Mouse (Mus musculus): ENCODE results near the gene Aqp2. TPM values are rescaled to one million over a fixed set of nuclear protein-coding genes. Genes with fewer than 3 reads are reported as not detected.

Gene Aqp2
- polyA plus RNA-seq, 1 experiment from 2014 or later: not detected

DNA sequence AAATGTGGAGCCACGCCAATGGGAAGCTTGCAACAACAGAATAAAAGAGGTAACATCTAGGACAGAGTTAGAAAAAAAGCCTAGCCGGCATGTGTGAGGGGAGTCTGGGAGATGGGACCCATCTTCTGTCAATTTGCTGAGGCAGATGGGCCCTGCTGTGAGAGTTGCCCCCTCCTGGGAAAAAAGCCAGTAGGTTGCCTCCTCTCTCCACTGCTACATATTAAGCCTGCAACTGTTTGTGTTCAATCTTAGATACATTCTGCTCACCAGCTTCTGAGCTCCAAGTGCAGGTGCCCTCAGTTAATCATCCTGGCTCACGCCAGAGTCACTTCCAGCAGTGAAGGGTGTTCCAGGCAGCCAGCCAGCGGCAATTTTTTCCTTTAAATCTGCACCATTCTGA, 41.0 kb downstream of the Aqp2 start:
- H3K36me3 ChIP-seq (ENCODE audit: control insufficient read depth, insufficient read depth, low read length): peaks cover 47% of the 10 kb centered on the region
- WGBS: 69% methylated on average over 4 of the region's 4 CpGs
- H3K4me3 ChIP-seq (ENCODE audit: low read depth, low read length): no peak overlapping the region
- H3K9me3 ChIP-seq (replicated peaks; ENCODE audit: control insufficient read depth, low read length): no peaks in the 10 kb centered on the region
- no peak overlapping the region for H3K9ac ChIP-seq (ENCODE audit: low read length)
- ATAC-seq (no peak; the same call in 1 of the 2 replicates), DNase-seq (ENCODE audit: low spot score) (peak; percentile 63)
- 0 out of 2 replicates have a peak overlapping the region, but pooled peaks have one; percentile 18 for H3K27ac ChIP-seq (ENCODE audit: low read depth, low read length)
- H3K4me1 ChIP-seq (ENCODE audit: control insufficient read depth, insufficient read depth, low read length): peaks cover 7% of the 10 kb centered on the region
- no peaks in the 10 kb centered on the region for H3K27me3 ChIP-seq (replicated peaks; ENCODE audit: control insufficient read depth, insufficient read depth, low read length)
- H3K4me2 ChIP-seq (ENCODE audit: low read length): no peak overlapping the region

DNA sequence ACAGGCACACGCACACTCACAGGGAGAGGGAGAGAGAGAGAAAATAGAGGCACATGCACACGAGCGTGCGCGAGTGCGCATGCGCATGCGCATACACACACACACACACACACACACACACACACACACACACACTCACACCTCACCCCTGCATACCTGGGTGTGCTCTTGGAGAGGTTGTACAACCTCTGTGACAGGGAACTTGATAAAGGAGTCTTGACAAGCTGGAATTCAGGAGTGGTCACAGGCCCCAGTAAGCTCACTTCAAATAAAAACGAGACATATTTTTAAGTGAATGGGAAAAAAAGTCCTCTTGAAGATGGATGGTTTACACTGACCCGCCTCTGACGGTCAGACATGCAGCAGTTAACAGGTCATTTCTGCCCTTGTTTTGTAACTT, 43.2 kb downstream of the Aqp2 start:
- Histone ChIP-seq H3K4me1 (ENCODE audit: control insufficient read depth, insufficient read depth, low read length) (no peaks in the 10 kb centered on the region), H3K27ac (ENCODE audit: low read depth, low read length) (no peak overlapping the region), H3K4me3 (ENCODE audit: low read depth, low read length) (no peak overlapping the region), H3K4me2 (ENCODE audit: low read length) (no peak overlapping the region), H3K27me3 (replicated peaks; ENCODE audit: control insufficient read depth, insufficient read depth, low read length) (no peaks in the 10 kb centered on the region), H3K9me3 (replicated peaks; ENCODE audit: control insufficient read depth, low read length) (no peaks in the 10 kb centered on the region), H3K36me3 (ENCODE audit: control insufficient read depth, insufficient read depth, low read length) (peaks cover 68% of the 10 kb centered on the region), H3K9ac (ENCODE audit: low read length) (no peak overlapping the region)
- ATAC-seq: no peak
- DNase-seq (ENCODE audit: low spot score): no peak
- 95% methylated on average over 11 of the region's 11 CpGs for WGBS

GRCm38 (mm10) chr15:99631618-99632017, 52.8 kb downstream of the Aqp2 start:
- H3K27me3 ChIP-seq (replicated peaks; ENCODE audit: control insufficient read depth, insufficient read depth, low read length): no peaks in the 10 kb centered on the region

More at GRCm38 (mm10) chr15:99631618-99632017, 52.8 kb downstream of the Aqp2 start:
- Histone ChIP-seq H3K27ac (ENCODE audit: low read depth, low read length) (no peak overlapping the region), H3K36me3 (ENCODE audit: control insufficient read depth, insufficient read depth, low read length) (peaks cover 87% of the 10 kb centered on the region), H3K4me3 (ENCODE audit: low read depth, low read length) (no peak overlapping the region), H3K4me1 (ENCODE audit: control insufficient read depth, insufficient read depth, low read length) (no peaks in the 10 kb centered on the region), H3K9me3 (replicated peaks; ENCODE audit: control insufficient read depth, low read length) (no peaks in the 10 kb centered on the region), H3K9ac (ENCODE audit: low read length) (no peak overlapping the region), H3K4me2 (ENCODE audit: low read length) (no peak overlapping the region)
- DNase-seq (ENCODE audit: low spot score): no peak
- no peak for ATAC-seq

Other genes starting within 250 kb of the Aqp2 start
- 3.9 and 5.6 TPM in 2 replicates for gene Fmnl3, start 208.6 kb upstream of the Aqp2 start, polyA plus RNA-seq (2014; fragmentation: Nextera tagmentation; extraction: Ambion mirVana)
- 230 and 247 TPM in 2 replicates for gene Tmbim6, start 186.2 kb upstream of the Aqp2 start, polyA plus RNA-seq (2014; fragmentation: Nextera tagmentation; extraction: Ambion mirVana)
- 9.1 and 12.4 TPM in 2 replicates for gene Nckap5l, start 121.3 kb upstream of the Aqp2 start, polyA plus RNA-seq (2014; fragmentation: Nextera tagmentation; extraction: Ambion mirVana)
- 22.4 and 25.4 TPM in 2 replicates for gene Bcdin3d, start 104.3 kb upstream of the Aqp2 start, polyA plus RNA-seq (2014; fragmentation: Nextera tagmentation; extraction: Ambion mirVana)
- gene Faim2, start 50.9 kb upstream of the Aqp2 start, polyA plus RNA-seq (2014; fragmentation: Nextera tagmentation; extraction: Ambion mirVana): 11.6 and 12.7 TPM in 2 replicates
- 0.15 TPM in 1 of 2 replicates, not detected in the other for gene Aqp5, start 11.7 kb downstream of the Aqp2 start, polyA plus RNA-seq (2014; fragmentation: Nextera tagmentation; extraction: Ambion mirVana)
- gene Aqp6, start 22.3 kb downstream of the Aqp2 start, polyA plus RNA-seq (2014; fragmentation: Nextera tagmentation; extraction: Ambion mirVana): 0.10 TPM in 1 of 2 replicates, not detected in the other
- gene Racgap1, start 72.6 kb downstream of the Aqp2 start, polyA plus RNA-seq (2014; fragmentation: Nextera tagmentation; extraction: Ambion mirVana): 74.2 and 78.9 TPM in 2 replicates
- 15.6 and 18.9 TPM in 2 replicates for gene Asic1, start 91.3 kb downstream of the Aqp2 start, polyA plus RNA-seq (2014; fragmentation: Nextera tagmentation; extraction: Ambion mirVana)
- gene Smarcd1, start 123.1 kb downstream of the Aqp2 start, polyA plus RNA-seq (2014; fragmentation: Nextera tagmentation; extraction: Ambion mirVana): 90.7 and 98.1 TPM in 2 replicates
- gene Gm17349, start 126.4 kb downstream of the Aqp2 start, polyA plus RNA-seq (2014; fragmentation: Nextera tagmentation; extraction: Ambion mirVana): not detected in 2 replicates
- 0.77 and 1.2 TPM in 2 replicates for gene Gpd1, start 138.5 kb downstream of the Aqp2 start, polyA plus RNA-seq (2014; fragmentation: Nextera tagmentation; extraction: Ambion mirVana)
- gene Cox14, start 146.6 kb downstream of the Aqp2 start, polyA plus RNA-seq (2014; fragmentation: Nextera tagmentation; extraction: Ambion mirVana): 195 and 238 TPM in 2 replicates
- gene Cers5, start 193.8 kb downstream of the Aqp2 start, polyA plus RNA-seq (2014; fragmentation: Nextera tagmentation; extraction: Ambion mirVana): 71.9 and 72.5 TPM in 2 replicates

All from forebrain, embryonic 14.5 days (tissue).